Comparison of ENCODE assay signal across 1 mouse cellular context in genomic region chr17:30005451-30005941, GRCm38 (mm10).
TF ChIP-seq lines count a peak whose summit lies in the region.

No protein-coding gene starts in this region.

TF ChIP-seq in CH12.LX, 34 proteins besides CTCF, POLR2A, EP300 and RAD21 (continued from another document):
- TF ChIP-seq ETS1 (conservative IDR thresholded peaks at IDR 0.05; ENCODE audit: low read depth, low read length) = 0 out of 2 replicates have a peak, but pooled peaks have one; percentile 34
- peak; percentile 78 for TF ChIP-seq SIN3A (IDR thresholded peaks at IDR 0.05; ENCODE audit: low read length)
- no peak; the same call in 1 of the 2 replicates for TF ChIP-seq TCF12 (IDR thresholded peaks at IDR 0.05; ENCODE audit: low read depth, low read length)
- TF ChIP-seq JUND (conservative IDR thresholded peaks at IDR 0.05; ENCODE audit: low read depth, low read length) = no peak
- no peak; the same call in 1 of the 2 replicates for TF ChIP-seq ELF1 (IDR thresholded peaks at IDR 0.05; ENCODE audit: low read depth, low read length)
- TF ChIP-seq POLR2AphosphoS2 (IDR thresholded peaks at IDR 0.05; ENCODE audit: low read depth, low read length) = no peak
- 0 out of 2 replicates have a peak, but pooled peaks have one; percentile 60 for TF ChIP-seq UBTF (IDR thresholded peaks at IDR 0.05; ENCODE audit: low read depth, low read length)
- no peak for TF ChIP-seq GABPA (IDR thresholded peaks at IDR 0.05; ENCODE audit: insufficient replicate concordance, low read depth, low read length)
- TF ChIP-seq IRF4 (IDR thresholded peaks at IDR 0.05; ENCODE audit: low read depth, low read length) = peak; percentile 59; the same call in 1 of the 2 replicates
